Mouse (Mus musculus) G1E (cell line): ENCODE data around the gene Efcab2. TPM values are rescaled to one million over a fixed set of nuclear protein-coding genes. Genes with fewer than 3 reads are reported as not detected.

Experiments used
- ATAC-seq: 2 replicates; pipeline ENCODE4 v1.8.0; 2016; ENCODE audit warnings: mild to moderate bottlenecking; ENCODE audit not compliant: insufficient number of reproducible peaks, poor library complexity, low FRiP score, severe bottlenecking; ENCODE audit errors: extremely low read depth
- DNase-seq: peaks from one replicate; pipeline ENCODE4 v3.0.0; 2012; ENCODE audit warnings: low spot score
- H3K27me3 ChIP-seq: 2 replicates; pipeline ENCODE4 v1.6.1; 2012; ENCODE audit warnings: mild to moderate bottlenecking, low read length, inconsistent platforms; ENCODE audit not compliant: insufficient read depth
- H3K36me3 ChIP-seq: replicated peaks from 2 replicates; pipeline ENCODE3; 2012; ENCODE audit warnings: mild to moderate bottlenecking, inconsistent platforms
- H3K4me1 ChIP-seq: 2 replicates; pipeline ENCODE4 v1.6.1; 2012; ENCODE audit warnings: low read depth, low read length, inconsistent platforms, mixed read lengths; ENCODE audit not compliant: insufficient read depth
- H3K4me3 ChIP-seq: 2 replicates; pipeline ENCODE4 v1.5.1; 2012; ENCODE audit warnings: low read depth, mild to moderate bottlenecking, inconsistent platforms, low read length, moderate library complexity, mixed read lengths
- H3K9me3 ChIP-seq: replicated peaks from 2 replicates; pipeline ENCODE4 v1.6.1; 2012; ENCODE audit warnings: inconsistent platforms
- CTCF ChIP-seq: IDR thresholded peaks from 2 replicates; pipeline ENCODE4 v1.5.1; 2012; ENCODE audit warnings: low read depth, low read length, inconsistent platforms, mixed read lengths
- GATA1 ChIP-seq: IDR thresholded peaks from 2 replicates; pipeline ENCODE4 v1.6.1; 2012; ENCODE audit warnings: borderline replicate concordance, low read length, inconsistent platforms, mixed read lengths
- GATA2 ChIP-seq: IDR thresholded peaks from 2 replicates; pipeline ENCODE4 v1.6.1; 2012; ENCODE audit warnings: low read depth, low read length, inconsistent platforms, borderline replicate concordance
- POLR2AphosphoS5 ChIP-seq: IDR thresholded peaks from 2 replicates; pipeline ENCODE4 v1.6.1; 2012; ENCODE audit warnings: low read depth, low read length, inconsistent platforms; ENCODE audit not compliant: insufficient replicate concordance
- TAL1 ChIP-seq: conservative IDR thresholded peaks from 2 replicates; pipeline ENCODE4 v1.6.1; 2012; ENCODE audit warnings: low read depth, low read length, inconsistent platforms, mixed read lengths
- polyA plus RNA-seq: library from polyadenylated mRNA; stranded (reverse); fragments of >175 nt; gene quantifications from 2 replicates; pipeline ENCODE4 v1.2.3, GENCODE M21; 2012
- total RNA-seq, 2 experiments: library from RNA; stranded (forward) in 1 of 2; stranded (reverse) in 1 of 2; fragments of 200-1000 nt in 1 of 2; fragments of >200 nt in 1 of 2; fragmentation: Nextera tagmentation in 1 of 2; gene quantifications; 2 replicates each; pipeline ENCODE4 v1.2.3; 2014 to 2017

The Efcab2 gene
- total RNA-seq (2014; fragmentation: Nextera tagmentation): 3.4 and 4.1 TPM in 2 replicates
- 4.8 and 6.0 TPM in 2 replicates for total RNA-seq (2017)
- 0.13 and 0.17 TPM in 2 replicates for polyA plus RNA-seq

- peak; percentile 88 for ATAC-seq
- H3K9me3 ChIP-seq: no peaks in the 10 kb centered on the region
- peaks cover 24% of the 10 kb centered on the region for H3K4me1 ChIP-seq
- DNase-seq: peak; percentile 93
- H3K36me3 ChIP-seq: no peaks in the 10 kb centered on the region
- H3K27me3 ChIP-seq: no peaks in the 10 kb centered on the region
- TF ChIP-seq GATA1: no peak
- no peak for TF ChIP-seq CTCF
- TF ChIP-seq POLR2AphosphoS5: 0 out of 2 replicates have a peak, but pooled peaks have one; percentile 64
- TF ChIP-seq TAL1: no peak
- TF ChIP-seq GATA2: no peak
- peak within 1 kb of the TSS; percentile 87 for H3K4me3 ChIP-seq
These were observed at the start of gene Efcab2 for GRCm38 (mm10) chr1:178405951-178406711. Efcab2 (plus strand) TSS chr1:178406085.

- no peak for ATAC-seq
These were observed 47.8 kb upstream of the Efcab2 start for GRCm38 (mm10) chr1:178357776-178358710.

GRCm38 (mm10) chr1:178360264-178360663, 45.6 kb upstream of the Efcab2 start:
- TF ChIP-seq GATA1: no peak
- no peak for TF ChIP-seq GATA2
- no peak for TF ChIP-seq POLR2AphosphoS5
- no peak for TF ChIP-seq CTCF
- no peak for TF ChIP-seq TAL1

More at GRCm38 (mm10) chr1:178357776-178358710, 47.8 kb upstream of the Efcab2 start:
- TF ChIP-seq GATA2 (no peak), TAL1 (no peak), GATA1 (no peak), CTCF (no peak), POLR2AphosphoS5 (no peak)
- Histone ChIP-seq H3K36me3 (no peaks in the 10 kb centered on the region), H3K4me3 (no peak overlapping the region), H3K9me3 (no peaks in the 10 kb centered on the region), H3K4me1 (peaks cover 16% of the 10 kb centered on the region), H3K27me3 (0 out of 2 replicates have a peak, but pooled peaks cover 2% of the 10 kb centered on the region)
- no peak for DNase-seq

GRCm38 (mm10) chr1:178360702-178361101, 45.2 kb upstream of the Efcab2 start:
- no peaks in the 10 kb centered on the region for H3K9me3 ChIP-seq
- no peaks in the 10 kb centered on the region for H3K36me3 ChIP-seq
- 0 out of 2 replicates have a peak, but pooled peaks cover 2% of the 10 kb centered on the region for H3K27me3 ChIP-seq
- peaks cover 16% of the 10 kb centered on the region for H3K4me1 ChIP-seq
- no peak overlapping the region for H3K4me3 ChIP-seq
- ATAC-seq: no peak
- DNase-seq: no peak
- TF ChIP-seq POLR2AphosphoS5 (no peak), CTCF (no peak), TAL1 (no peak), GATA1 (no peak), GATA2 (no peak)

More at GRCm38 (mm10) chr1:178360264-178360663, 45.6 kb upstream of the Efcab2 start:
- no peak for DNase-seq
- peaks cover 16% of the 10 kb centered on the region for H3K4me1 ChIP-seq
- 0 out of 2 replicates have a peak, but pooled peaks cover 2% of the 10 kb centered on the region for H3K27me3 ChIP-seq
- H3K4me3 ChIP-seq: no peak overlapping the region
- ATAC-seq: no peak
- no peaks in the 10 kb centered on the region for H3K36me3 ChIP-seq
- no peaks in the 10 kb centered on the region for H3K9me3 ChIP-seq

- ATAC-seq (no peak), DNase-seq (no peak)
- H3K4me1 ChIP-seq: peaks cover 29% of the 10 kb centered on the region
- no peaks in the 10 kb centered on the region for H3K9me3 ChIP-seq
- TF ChIP-seq POLR2AphosphoS5: no peak
- TF ChIP-seq GATA2: no peak
- no peak for TF ChIP-seq GATA1
- TF ChIP-seq CTCF: no peak
- TF ChIP-seq TAL1: no peak
- H3K4me3 ChIP-seq: no peak overlapping the region
- no peaks in the 10 kb centered on the region for H3K27me3 ChIP-seq
- no peaks in the 10 kb centered on the region for H3K36me3 ChIP-seq
These were observed 40.7 kb upstream of the Efcab2 start for GRCm38 (mm10) chr1:178365171-178365570.

- Histone ChIP-seq H3K36me3 (peaks cover 5% of the 10 kb centered on the region), H3K9me3 (no peaks in the 10 kb centered on the region), H3K4me3 (peak overlapping the region; percentile 73; the same call in 1 of the 2 replicates), H3K4me1 (peaks cover 27% of the 10 kb centered on the region), H3K27me3 (no peaks in the 10 kb centered on the region)
- ATAC-seq: no peak
- DNase-seq: no peak
- TF ChIP-seq GATA2: no peak
- TF ChIP-seq TAL1: no peak
- TF ChIP-seq POLR2AphosphoS5: no peak
- no peak for TF ChIP-seq CTCF
- no peak for TF ChIP-seq GATA1
These were observed 37.8 kb upstream of the Efcab2 start for GRCm38 (mm10) chr1:178368121-178368520.
